Mouse (Mus musculus) liver, embryonic 18 days (tissue): ENCODE data around the gene Tmtc2. TPM values are rescaled to one million over a fixed set of nuclear protein-coding genes. Genes with fewer than 3 reads are reported as not detected.

Source experiments
- polyA plus RNA-seq: library from polyadenylated mRNA; depleted of rRNA; stranded (reverse); fragments of >200 nt; gene quantifications from 2 replicates; pipeline ENCODE4 v1.2.3, GENCODE M21; 2012; rRNA removed

Gene Tmtc2
- 0.90 and 1.2 TPM in 2 replicates for polyA plus RNA-seq

GRCm38 (mm10) chr10:105573908-105574694 is at the start of gene Tmtc2:
Gene Tmtc2, minus strand, starts transcription at chr10:105574451.

